Mouse (Mus musculus) R1 (cell line): ENCODE measurements around the gene Uba52.

ENCODE experiments used
- DNase-seq: peaks from one replicate; pipeline ENCODE4 v3.0.0-alpha.2; 2018; ENCODE audit warnings: low read depth, low spot score

Gene Uba52

DNA sequence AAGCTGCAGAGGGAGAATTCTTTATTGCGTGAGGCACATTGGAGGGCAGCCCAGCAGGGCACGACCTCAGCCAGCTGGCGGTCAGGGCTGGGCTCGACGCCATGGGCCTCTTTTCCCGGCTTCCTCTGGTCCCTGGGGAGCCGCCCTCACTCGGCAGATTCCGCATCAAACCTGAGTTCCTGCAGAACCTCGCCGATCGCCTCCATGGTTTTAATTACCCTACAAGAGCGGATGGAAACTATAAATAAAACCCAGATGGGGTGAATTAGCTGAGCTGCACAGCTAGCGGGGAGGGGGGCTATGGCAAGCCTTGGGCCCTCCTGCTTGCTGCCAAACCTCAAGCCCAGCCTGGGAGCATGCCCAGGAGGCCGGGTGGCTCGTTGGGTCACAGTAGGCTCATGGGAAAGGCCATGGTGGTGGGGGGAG, 6.3 kb downstream of the Uba52 start:
- no peak for DNase-seq

DNA sequence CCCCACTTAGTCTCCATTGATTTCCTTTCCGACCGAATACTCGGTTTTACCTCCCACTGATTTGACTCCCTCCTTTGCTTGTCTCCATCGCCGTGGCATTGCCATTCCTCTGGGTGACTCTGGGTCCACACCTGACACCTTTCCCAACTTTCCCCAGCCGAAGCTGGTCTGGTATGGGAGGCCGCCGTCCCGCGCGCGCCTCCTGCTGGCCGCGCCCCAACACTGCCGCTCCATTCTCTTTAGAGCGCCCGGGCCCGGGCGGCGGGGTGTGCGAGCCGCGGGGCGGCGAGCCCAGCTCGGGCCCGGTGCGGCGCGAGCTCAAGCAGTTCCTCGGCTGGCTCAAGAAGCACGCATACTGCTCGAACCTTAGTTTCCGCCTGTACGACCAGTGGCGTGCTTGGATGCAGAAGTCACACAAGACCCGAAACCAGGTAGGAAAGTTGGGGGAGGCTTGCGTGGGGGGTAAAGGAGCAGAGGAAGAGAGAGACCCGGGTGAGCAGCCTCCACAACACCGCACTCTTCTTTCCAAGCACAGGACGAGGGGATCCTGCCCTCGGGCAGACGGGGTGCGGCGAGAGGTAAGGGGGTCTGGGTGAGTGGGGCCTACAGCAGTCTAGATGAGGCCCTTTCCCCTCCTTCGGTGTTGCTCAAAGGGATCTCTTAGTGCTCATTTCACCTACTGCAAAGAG, 7.4 kb downstream of the Uba52 start:
- peak; percentile 70 for DNase-seq

DNA sequence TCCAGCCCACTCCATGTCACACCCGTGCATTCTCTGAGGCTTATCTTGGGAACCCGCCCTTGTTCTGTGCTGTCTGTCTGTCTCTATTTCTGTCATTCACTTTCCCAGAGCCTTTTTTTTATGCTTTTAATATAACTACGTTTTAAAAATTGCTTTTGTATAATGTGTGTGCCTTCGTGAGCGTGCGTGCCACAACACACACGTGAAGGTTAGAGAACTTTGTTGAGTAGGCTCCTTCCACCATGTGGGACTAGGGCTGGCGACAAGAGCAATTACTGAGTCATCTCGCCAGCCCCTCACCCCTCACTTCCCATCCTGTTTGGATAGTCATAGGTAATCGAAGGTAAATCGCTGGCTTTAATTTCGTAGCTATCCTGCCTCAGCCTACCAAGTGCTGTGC, 8.1 kb downstream of the Uba52 start:
- DNase-seq = no peak

DNA sequence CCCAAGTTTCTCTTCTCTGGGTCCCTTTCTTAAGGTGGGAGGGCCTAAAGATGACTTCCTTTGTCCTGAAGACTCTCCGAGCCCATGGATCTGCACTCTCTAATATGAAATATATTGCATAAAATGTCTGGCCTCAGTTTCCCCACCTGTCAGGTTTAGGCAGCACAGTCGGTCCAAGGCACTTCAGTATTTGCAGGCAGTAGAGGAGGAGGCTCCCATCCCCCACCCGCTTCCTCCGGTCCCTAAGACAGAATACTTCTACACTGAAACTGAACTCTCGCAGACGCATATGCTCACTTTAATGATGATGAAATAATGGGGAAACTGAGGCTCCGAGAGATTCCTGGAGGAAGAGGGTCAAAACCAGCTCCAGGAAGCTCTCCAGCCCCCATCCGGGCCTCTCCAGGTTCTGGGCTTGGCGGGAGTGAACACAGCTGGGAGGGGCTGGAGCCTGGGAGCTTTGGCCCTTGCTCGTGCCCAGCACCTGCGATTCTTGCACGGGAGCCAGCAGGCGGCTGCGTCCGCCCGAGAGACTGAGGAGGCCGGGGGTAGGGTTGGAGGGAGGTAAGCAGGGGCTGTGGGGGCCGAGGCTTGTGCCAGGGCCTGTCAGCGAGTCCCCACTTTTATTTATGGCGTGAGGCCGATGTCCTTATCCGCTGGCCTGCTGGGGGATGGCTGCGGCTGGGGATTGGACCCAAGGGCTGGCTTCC, 8.6 kb downstream of the Uba52 start:
- no peak for DNase-seq

DNA sequence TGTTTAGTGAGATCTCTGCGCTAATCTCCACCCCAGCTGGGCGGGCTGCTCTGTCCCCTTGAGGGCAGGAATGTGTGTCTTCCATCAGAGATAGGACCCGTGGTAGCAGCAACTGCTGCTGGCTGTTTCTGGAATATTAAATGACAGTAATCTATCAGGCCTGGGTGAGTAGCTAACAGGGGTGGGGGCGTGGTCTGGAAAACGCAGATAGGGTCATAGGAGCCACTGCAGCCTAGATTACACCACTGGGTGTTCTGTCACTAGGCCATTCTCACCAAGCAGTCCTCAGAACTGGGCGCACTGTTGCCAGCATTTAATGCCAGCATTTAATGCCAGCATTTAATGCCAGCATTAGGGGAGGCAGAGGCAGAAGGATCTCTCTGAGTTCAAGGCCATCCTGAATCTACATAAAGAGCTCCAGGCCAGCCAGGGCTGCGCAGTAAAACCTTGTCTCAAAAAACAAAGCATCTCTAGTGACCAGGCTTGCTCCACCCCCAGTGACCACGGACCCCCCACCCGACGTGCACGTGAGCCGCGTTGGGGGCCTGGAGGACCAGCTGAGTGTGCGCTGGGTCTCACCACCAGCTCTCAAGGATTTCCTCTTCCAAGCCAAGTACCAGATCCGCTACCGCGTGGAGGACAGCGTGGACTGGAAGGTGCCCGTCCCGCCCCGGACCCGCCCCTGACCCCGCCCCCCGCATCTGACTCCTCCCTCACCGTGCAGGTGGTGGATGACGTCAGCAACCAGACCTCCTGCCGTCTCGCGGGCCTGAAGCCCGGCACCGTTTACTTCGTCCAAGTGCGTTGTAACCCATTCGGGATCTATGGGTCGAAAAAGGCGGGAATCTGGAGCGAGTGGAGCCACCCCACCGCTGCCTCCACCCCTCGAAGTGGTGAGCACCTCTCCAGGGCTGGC, 10.0 kb downstream of the Uba52 start:
- peak; percentile 45 for DNase-seq

DNA sequence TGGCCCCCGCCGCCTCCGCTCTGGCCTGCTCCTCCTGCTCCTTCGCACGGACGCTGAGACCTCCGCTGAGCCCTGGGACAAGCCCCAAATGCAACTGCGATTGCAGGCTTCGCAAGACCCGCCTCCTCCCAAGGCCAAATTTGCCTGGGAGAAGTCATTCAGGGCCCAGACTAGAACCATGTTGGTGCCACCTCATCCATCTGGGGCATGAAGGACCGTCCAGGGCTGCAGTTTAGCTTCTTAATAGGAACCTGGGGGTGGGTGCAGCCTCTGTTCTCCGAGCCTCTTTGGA, 14.9 kb downstream of the Uba52 start:
- DNase-seq = no peak

DNA sequence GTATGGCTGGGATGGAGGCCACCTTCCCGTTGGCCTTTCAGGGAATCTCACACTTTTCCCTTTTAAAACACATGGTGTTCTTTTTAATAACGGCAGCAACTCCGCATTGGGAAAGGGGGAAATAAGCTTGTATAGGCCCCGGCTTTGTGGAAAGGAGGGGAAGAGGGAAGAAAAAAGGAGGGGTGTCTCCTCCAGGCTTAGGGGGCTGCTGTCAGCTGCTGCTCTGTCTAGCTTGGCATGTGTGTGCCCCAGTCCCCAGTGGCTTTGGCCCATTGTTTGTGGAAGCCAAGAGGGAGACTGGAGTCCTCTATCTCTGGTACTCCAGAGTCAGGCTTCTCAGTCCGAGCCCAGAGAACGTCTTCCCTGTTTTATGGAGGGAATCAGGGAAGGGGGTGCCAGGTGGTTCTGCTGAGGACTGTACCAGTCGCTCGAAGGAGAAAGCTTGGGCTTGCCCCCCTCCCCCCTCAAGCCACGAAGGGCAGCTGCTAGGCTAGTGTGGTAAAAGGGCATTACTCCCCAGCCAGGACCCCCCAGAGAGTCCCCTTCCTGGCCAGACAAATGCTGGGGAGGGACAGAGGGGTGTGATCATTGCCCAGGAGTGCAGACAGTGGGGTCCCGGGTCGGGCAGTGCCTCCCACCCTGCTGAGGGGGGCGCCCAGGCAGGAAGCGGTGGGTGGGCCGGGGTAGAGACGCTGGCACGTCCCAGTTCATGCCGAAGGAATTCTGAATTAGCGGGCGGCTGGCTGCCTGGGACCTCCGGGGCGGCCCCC, 15.4 kb downstream of the Uba52 start:
- DNase-seq = no peak

DNA sequence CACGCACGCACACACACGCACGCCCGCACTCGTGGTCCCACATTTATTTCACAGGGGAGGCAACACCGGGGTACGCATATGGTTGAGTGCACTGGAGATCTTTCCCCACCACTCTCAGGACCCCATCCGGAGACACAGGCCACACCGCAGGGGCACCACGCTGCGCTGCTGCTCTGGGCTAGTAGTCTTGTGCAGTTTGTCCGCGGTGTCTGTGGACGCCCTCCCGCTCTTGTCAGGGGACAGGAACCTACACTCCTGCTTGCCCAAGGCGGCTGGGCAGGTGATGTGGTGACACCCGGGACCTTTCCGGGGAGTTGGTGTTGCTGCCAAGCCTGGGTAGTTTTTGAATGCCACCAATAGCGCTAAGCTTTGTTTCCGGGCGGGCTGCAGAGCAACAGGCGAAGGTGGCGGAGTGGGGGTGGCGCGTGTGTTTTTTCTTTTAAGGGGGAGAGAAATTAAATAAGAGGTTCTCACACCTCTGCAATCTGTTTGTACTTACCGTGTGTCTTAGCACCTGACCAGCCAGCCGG, 16.1 kb downstream of the Uba52 start:
- no peak for DNase-seq

DNA sequence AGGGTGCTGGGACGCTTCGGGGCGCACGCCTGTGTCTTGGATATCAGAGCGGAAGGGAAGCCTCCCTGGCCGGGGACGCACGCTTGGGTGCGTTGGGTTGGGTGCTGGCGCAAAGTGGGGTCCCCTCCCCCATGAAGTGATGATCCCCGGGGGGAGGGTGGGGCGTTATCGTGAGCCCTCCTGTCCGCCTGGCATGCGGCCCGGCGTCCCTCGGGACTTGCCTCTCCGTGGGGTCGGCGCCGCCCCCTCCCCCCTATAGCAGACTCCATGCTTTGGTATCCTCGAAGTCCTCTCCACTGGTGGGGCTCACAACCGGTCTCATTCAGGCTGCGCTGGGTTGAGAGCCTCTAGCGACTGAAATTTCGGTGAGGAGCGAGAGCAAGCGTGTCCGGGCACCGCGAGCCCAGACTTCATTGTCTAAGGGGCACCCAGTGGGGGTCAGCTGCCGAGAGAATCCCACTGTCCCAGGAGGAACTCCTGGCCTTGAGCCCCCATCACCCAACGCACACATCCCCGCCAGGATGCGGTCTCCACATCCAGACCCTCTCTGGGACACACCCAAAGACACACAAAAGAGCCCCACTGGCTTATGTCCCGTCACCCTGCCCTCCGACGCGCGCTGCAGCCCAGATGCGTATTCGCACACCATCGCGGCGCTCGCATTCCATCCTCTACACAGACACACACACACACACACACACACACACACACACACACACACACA, 16.7 kb downstream of the Uba52 start:
- DNase-seq = no peak

DNA sequence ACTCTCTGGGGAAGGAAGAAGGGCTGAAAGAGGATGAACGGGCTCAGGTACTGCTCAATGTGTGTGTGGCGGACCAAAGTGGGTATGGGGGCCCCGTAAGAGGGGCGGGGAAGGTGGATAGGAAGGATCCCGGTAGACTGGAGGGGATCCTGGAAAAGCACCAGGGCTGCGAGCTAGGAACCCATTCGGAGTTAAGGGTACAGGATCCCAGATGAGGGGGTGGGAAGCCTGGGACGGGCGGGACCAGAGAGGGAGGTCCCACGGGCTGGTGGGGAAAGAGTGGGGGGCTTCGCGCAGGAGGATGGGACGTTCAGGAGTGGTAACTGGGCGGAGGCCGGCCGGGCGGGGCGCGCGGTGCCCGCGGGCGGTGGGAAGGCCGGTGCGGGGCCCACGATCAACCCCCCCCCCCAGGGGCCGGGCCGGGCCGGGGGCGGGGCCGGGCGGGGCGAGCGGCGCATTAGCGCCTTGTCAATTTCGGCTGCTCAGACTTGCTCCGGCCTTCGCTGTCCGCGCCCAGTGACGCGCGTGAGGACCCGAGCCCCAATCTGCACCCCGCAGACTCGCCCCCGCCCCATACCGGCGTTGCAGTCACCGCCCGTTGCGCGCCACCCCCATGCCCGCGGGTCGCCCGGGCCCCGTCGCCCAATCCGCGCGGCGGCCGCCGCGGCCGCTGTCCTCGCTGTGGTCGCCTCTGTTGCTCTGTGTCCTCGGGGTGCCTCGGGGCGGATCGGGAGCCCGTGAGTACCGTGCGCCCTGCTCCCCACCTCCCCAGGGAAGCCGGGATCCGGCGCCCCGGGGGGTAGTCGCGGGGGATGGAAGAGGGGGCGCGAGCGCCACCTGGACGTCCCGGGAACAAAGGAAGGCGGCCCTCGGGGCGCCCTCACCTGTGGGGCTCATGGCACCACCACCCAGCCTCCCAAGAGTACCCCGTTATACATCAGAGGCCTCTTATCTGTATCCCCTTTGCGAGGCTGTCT, 17.6 kb downstream of the Uba52 start, which contains the start of gene Crlf1:
Gene Crlf1, plus strand, starts transcription at position 495 of the 977 bp plus-strand sequence.
- no peak for DNase-seq

DNA sequence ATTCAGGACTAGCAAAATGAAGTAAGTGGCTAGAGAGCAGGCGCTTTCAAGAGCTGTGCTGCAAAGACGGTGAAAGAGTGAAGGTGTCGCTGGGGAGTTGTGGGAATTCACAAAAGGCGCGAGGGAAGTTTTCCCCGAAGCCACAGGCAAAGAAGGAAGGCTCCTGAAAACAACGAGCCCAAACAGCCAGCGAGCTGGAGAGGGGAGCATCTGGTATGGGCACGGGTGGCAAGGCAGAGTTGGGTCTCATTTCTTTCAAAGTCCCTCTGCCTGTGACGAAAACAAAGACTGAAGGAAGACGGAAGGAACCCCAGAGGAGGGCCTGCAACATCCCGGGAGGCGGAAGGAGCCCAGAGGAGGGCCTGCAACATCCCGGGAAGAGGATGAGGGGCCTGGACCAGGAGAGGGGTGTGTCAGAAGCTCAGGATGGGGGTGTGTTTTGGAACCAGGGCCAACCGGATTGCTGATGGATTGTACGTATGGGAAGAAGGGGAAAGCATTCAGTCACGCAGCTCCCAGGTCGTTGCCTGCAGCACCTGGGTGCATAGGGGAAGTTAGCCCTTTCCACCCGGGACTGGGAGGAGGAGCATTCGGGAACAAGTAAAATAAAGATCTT, 19.6 kb downstream of the Uba52 start:
- DNase-seq = peak; percentile 60

DNA sequence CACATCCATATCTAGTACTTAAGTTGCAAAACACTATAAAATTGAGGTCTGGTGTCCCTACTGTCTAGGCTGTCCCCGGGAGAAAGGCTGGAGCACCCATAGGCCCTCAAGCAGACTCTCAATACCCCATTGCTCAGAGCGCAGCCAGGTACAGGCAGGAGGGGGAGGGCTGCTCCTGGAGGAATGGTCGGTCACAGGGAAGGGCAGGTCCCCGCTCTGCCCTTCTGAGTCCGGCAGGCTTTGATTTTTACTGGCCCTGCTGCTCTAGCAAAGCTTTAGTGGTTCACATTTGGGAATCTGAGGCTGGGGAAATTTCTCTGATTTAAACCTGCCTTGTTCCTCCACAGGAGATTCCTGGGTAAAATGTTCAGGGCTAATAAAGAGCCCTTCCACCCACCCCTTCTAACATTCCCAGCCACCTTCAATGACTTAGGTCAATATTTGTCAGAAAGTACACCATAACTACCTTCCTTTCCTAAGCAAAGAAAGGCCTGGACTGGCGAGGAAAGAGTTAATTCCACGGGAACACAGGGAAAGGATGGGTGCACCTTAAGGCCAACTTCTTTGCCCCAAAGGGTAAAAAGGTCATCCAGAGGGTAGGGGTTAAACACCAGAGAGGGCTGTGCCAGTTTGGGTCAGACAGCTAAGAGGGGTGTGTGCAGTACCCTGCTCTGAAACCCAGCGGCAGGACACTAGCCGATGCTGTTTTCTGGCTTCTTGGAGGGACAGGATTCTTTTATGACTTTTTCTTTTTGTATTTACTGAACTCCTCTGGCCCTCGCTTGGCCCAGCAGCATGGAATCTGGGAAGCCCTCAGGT, 20.3 kb downstream of the Uba52 start:
- DNase-seq = no peak

DNA sequence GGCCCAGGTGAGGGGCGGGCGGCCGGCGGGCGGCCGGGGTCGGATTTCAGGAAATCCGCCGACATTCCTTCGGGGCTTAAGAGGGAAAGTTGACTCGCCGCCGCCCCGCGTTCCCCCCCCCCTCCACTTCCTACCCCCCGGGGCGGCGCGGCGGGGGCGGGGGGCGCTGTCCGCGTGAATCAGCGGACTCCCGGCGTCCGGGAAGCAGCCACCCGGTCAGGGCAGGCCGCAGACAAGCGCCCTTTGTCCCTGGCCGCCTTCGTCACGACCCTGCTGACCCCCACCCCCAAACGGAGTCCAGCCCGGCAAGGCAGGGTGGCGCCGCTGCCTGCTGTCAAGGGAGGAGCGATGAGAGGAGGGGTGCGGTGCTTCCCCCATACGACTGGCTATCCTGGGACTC, 21.0 kb downstream of the Uba52 start:
- no peak for DNase-seq

DNA sequence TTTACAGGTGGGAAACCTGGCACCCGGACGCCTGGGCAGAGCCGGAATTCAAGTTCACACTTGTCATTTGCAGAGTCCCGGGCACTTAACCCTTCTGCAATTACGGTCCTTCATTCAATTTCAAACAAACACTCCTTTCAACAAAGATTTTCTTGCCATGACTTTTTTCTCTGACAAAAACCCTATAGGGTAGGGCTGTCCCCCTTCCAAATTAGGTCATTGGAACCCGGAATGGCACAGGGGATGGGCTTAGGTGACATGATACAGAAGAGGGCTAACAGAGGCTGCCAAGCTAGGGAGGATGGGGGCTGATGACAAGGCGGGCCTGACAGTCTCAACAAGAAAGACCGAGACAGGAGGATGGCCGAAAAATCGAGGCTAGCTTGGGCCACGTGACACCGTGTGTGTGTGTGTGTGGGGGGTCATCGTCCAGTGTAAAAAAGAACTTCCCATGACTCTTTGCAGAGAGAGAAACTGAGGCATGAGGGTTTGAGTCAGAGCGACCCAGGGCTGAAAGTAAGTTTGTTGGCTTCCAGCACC, 21.6 kb downstream of the Uba52 start:
- DNase-seq = no peak

DNA sequence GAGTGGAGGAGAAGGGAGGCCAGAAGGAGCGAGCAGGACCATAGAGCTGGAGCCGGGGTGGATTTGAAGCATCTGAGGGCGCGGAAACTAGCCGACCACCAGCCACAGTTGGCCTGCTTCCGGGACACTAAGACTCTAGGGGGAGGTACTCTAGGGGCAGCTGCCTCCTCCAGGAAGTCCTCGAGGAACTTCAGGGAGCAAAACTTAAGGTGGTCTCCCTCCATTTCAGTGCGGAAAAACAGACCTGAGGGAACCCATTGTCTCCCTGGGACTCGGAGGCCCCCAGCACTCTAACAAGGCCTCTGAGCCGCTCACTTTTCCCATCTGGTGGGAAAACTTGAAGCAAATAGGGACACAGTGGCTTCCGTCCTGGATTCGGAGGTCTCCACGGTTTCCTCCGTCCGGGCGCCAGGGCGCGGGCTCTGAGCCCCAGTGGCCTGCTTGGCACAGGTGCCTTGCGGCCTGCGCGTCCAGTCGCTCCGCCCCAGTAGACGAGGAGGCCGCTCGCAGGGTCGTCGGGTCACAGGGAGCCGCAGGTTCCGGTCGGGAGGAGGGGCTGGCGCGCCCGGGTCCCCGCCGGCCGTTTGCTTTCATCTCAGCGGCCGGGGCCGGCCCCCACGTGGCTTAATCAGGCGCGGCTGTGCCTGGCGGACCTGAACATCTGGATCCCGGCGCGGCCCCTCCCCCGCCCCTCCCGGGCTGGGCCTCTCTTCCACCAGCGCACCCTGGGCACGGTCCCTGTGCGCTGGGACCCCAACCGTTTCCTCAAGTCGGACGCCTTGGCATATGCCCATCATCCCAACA, 22.4 kb downstream of the Uba52 start:
- DNase-seq = peak; percentile 50

DNA sequence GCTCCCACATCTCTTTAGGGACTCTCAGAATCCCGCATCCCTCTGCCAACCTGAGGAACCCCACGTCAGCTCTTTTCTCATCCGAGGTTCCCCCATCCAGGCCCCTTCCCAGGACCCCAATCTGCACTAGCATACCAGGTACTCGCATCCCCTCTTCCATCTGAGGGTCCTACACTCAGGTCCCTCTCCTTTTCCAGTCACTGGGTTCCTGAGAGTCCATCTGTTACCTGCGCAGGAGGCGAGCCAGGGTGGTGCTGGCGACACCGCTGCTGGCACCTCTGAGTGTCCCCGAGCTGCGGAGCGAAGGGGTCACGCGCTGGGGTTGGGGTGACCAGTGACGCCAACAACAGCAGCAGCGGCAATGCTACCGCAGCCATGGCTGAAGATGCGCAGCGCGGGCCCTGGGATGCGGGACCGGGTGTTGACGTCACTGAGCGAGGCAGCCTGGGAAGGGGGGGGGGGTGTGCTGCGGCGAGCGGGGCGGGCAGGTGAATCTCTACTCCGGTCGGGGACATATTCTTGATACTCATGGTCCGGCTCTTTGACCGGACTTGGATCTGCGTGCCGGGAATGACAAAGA, 23.6 kb downstream of the Uba52 start, which contains the start of gene Tmem59l:
Gene Tmem59l, minus strand, starts transcription at position 418 of the 580 bp plus-strand sequence.
- no peak for DNase-seq
